Mouse (Mus musculus) heart, adult 2 months (tissue): ENCODE measurements around the gene Synpr. TPM values are rescaled to one million over a fixed set of nuclear protein-coding genes. Genes with fewer than 3 reads are reported as not detected.

Source experiments
- DNase-seq, 2 experiments: peaks; one replicate each; pipeline ENCODE4 v3.0.0; 2021
- H3K27ac ChIP-seq: fragments of 200-600 bp; 2 replicates; pipeline ENCODE4 v1.8.1; 2022
- H3K27me3 ChIP-seq: fragments of 200-500 bp; 2 replicates; pipeline ENCODE4 v1.6.1; 2012; ENCODE audit warnings: mild to moderate bottlenecking, low read length, inconsistent platforms, mixed read lengths; ENCODE audit not compliant: control insufficient read depth, insufficient read depth
- H3K36me3 ChIP-seq: fragments of 200-500 bp; 2 replicates; pipeline ENCODE4 v1.6.1; 2012; ENCODE audit warnings: low read length, inconsistent platforms; ENCODE audit not compliant: control insufficient read depth, insufficient read depth
- H3K4me1 ChIP-seq: fragments of 200-500 bp; 2 replicates; pipeline ENCODE4 v1.6.1; 2011; ENCODE audit warnings: low read length; ENCODE audit not compliant: control insufficient read depth, insufficient read depth
- H3K4me3 ChIP-seq: fragments of 200-600 bp; 2 replicates; pipeline ENCODE4 v1.8.1; 2022
- H3K79me2 ChIP-seq: fragments of 200-500 bp; replicated peaks from 2 replicates; pipeline ENCODE4 v1.6.1; 2012; ENCODE audit warnings: mild to moderate bottlenecking, inconsistent platforms, low read length, moderate library complexity, mixed read lengths; ENCODE audit not compliant: control insufficient read depth, insufficient read depth
- H3K9ac ChIP-seq: fragments of 200-500 bp; 2 replicates; pipeline ENCODE4 v1.6.1; 2012; ENCODE audit warnings: low read depth, mild to moderate bottlenecking, control low read depth, inconsistent platforms, low read length, mixed read lengths
- CTCF ChIP-seq: fragments of 200-600 bp; IDR thresholded peaks from 2 replicates; pipeline ENCODE4 v1.8.1; 2022; ENCODE audit warnings: antibody characterized with exemption, mild to moderate bottlenecking, moderate library complexity
- EP300 ChIP-seq: fragments of 200-500 bp; IDR thresholded peaks from 2 replicates; pipeline ENCODE4 v1.6.1; 2011; ENCODE audit warnings: low read depth, low read length, control low read depth; ENCODE audit not compliant: insufficient read depth
- POLR2A ChIP-seq: fragments of 200-500 bp; IDR thresholded peaks from 2 replicates; pipeline ENCODE4 v1.6.1; 2011; ENCODE audit warnings: mild to moderate bottlenecking, low read depth, low read length, control low read depth; ENCODE audit not compliant: insufficient read depth
- WGBS: fragments of 180-500 bp; shearing (Covaris S2); methylation state at CpG from one replicate; pipeline ENCODE4 v1.1.7; 2018; 5-methylcytosine and 5-hydroxymethylcytosine counted together
- intact Hi-C: fragments of 180-260 bp; cut with DNase I; formaldehyde crosslinking; loops from one replicate; pipeline ENCODE4 v1.15.1; 2025
- polyA plus RNA-seq: library from polyadenylated mRNA; depleted of rRNA; stranded (reverse); fragments of >200 nt; gene quantifications from 2 replicates; pipeline ENCODE4 v1.2.3, GENCODE M21; 2012
- total RNA-seq, 2 experiments: library from RNA; stranded (reverse); gene quantifications; 2 replicates each; pipeline ENCODE4 v1.2.3; 2021

Gene Synpr
- total and polyA plus RNA-seq, 3 experiments: 0.26 to 0.34 TPM; not detected in 1

DNA sequence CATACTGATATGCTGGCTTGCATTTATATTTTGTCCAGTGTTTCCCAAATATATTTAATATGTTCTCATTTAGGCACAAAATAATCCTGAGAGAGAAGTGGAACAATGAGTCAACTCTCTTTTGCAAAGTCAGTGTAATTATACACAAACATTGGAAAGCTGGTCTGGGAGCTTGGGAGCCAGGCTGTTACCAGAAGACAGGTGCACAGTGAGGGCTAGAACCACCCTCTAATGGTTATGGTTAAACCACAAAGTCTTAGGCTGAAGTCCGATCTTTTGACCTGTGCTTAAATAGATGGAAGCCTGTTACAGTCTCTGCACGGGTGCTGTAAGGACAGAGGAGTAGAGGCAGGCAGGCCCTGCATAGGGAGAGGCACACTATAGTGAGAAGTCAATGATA is 283.4 kb downstream of the Synpr start:
- DNase-seq: no peak
- Histone ChIP-seq H3K27ac (no peak overlapping the region), H3K4me3 (no peak overlapping the region), H3K27me3 (no peaks in the 10 kb centered on the region), H3K4me1 (no peaks in the 10 kb centered on the region), H3K9ac (no peak overlapping the region), H3K79me2 (no peaks in the 10 kb centered on the region), H3K36me3 (no peaks in the 10 kb centered on the region)
- TF ChIP-seq POLR2A (no peak), CTCF (no peak), EP300 (no peak)
- intact Hi-C loops: no loop called here
- WGBS: 62% methylated on average over 2 of the region's 2 CpGs

DNA sequence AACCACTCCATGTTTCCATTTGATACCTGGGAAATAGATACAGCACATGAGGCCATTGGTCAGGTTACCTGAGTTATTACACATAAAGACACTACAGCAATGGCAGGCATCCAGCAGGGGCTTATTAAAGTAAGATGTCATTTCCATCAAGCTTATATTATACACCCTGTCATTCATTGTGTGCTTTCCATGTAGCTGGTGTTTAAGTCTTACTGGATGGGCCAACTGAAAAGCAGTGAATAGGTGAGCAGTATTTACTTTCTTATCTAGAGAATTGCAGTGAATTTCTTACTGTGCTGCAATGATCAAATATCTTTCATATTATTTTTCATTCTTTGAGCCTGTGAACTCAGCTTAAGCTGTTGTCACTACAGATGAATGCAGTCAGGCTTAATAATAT is 287.4 kb downstream of the Synpr start:
- DNase-seq: no peak
- Histone ChIP-seq H3K27me3 (no peaks in the 10 kb centered on the region), H3K36me3 (no peaks in the 10 kb centered on the region), H3K79me2 (no peaks in the 10 kb centered on the region), H3K4me1 (no peaks in the 10 kb centered on the region), H3K9ac (no peak overlapping the region), H3K4me3 (no peak overlapping the region), H3K27ac (no peak overlapping the region)
- intact Hi-C loops: no loop called here
- TF ChIP-seq POLR2A: no peak
- TF ChIP-seq EP300: no peak
- no peak for TF ChIP-seq CTCF

DNA sequence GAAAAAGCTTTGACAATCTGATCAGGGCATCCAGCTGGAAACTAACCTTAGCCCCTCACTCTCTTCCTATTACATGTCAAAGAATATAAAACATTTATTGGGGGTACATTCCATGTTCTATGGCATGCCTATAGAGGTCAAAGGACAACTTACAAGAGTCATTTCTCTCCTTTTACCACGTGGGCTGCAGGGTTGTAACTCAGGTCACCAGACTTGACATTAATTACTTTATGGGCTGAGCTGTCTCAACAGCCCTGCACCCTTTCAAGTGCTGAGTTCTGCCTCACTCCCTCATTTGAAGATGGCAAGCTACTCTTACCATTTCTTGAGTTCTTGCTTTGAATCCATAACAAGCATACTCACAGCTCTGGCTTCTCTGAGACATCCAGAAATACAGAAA is 287.9 kb downstream of the Synpr start:
- Histone ChIP-seq H3K27ac (no peak overlapping the region), H3K36me3 (no peaks in the 10 kb centered on the region), H3K79me2 (no peaks in the 10 kb centered on the region), H3K4me3 (no peak overlapping the region), H3K9ac (no peak overlapping the region), H3K27me3 (no peaks in the 10 kb centered on the region), H3K4me1 (no peaks in the 10 kb centered on the region)
- WGBS: 15% methylated on average over 1 of the region's 1 CpGs
- DNase-seq: no peak
- intact Hi-C loops: no loop called here
- TF ChIP-seq POLR2A (no peak), CTCF (no peak), EP300 (no peak)

DNA sequence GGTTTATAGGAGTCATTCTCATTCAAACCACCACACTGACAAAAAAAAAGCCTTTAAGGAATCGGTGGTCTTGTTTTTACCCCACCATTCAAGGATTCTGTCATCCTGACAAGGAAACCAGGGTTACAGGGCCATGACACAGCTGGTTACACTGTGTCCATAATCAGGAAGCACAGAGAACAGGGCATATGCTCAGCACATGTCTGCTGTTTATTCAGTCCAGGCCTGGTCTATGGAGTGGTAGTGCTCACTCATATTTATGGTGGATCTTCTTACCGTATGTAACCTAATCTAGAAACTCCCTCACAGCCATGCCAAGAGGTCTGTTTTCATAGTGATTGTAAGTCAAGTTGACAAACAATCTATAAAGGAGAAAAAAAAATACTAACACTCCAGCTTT is 293.5 kb downstream of the Synpr start:
- Histone ChIP-seq H3K9ac (no peak overlapping the region), H3K27me3 (no peaks in the 10 kb centered on the region), H3K4me3 (no peak overlapping the region), H3K4me1 (no peaks in the 10 kb centered on the region), H3K36me3 (no peaks in the 10 kb centered on the region), H3K27ac (no peak overlapping the region), H3K79me2 (no peaks in the 10 kb centered on the region)
- intact Hi-C loops: no loop called here
- WGBS: 72% methylated on average over 2 of the region's 2 CpGs
- TF ChIP-seq CTCF (no peak), POLR2A (no peak)
- DNase-seq: no peak

DNA sequence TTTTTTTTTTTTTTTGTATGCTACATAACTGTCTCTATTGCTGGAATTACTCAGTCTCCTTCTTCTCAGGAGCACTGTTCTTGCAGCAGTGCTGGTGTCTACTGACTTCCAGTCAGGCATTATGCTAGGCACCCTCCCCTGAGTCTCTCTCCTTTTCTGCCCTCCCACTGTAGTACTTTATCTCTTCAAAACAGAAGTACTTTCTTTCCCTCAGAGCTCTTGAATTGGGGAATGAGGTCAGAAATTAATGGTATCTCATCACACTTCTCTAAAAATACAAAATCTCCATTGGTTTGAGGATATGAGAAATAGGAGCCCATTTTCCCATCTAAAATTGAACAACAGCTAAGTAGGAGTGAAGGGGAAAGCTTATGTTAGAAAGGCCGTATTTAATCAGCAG is 294.2 kb downstream of the Synpr start:
- WGBS: 60% methylated on average over 1 of the region's 1 CpGs
- no peak overlapping the region for H3K9ac ChIP-seq

DNA sequence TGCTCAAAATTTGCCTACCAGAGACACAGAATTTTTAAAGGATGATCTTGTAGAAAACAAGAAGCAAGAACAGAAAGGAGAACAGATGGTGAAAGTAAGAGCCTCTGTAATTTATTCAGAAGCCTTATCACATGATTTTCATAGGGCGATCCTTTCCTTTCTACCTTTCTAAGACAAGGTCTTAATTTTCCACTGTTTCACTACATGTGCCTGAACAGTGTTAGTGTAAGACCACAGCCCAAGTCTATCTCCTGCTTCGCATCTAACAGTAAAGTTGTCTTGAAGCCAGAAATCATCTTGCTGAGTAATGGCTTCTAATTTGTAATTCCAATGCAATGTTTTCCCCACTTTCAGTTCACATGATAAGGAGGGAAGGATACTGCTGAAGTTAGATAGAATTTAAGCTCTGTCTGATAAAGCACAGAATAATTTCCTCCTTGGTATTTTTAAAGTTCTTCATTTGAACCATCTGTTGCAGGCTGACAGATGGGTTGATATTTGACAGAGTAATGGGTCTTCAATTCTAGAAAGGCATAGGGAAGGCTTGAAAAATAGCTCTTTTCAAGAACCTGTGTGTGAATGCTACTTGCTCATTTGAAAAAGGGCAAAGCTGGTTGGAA is 308.9 kb downstream of the Synpr start:
- intact Hi-C loops: no loop called here
- Histone ChIP-seq H3K27ac (no peak overlapping the region), H3K9ac (no peak overlapping the region), H3K79me2 (no peaks in the 10 kb centered on the region), H3K4me3 (no peak overlapping the region), H3K27me3 (no peaks in the 10 kb centered on the region), H3K4me1 (no peaks in the 10 kb centered on the region), H3K36me3 (no peaks in the 10 kb centered on the region)
- 70% methylated on average over 2 of the region's 2 CpGs for WGBS
- DNase-seq: no peak
- TF ChIP-seq CTCF: no peak
- TF ChIP-seq EP300: no peak
- TF ChIP-seq POLR2A: no peak

More for the DNA sequence above, 294.2 kb downstream of the Synpr start:
- Histone ChIP-seq H3K79me2 (no peaks in the 10 kb centered on the region), H3K27ac (no peak overlapping the region), H3K4me3 (no peak overlapping the region), H3K36me3 (no peaks in the 10 kb centered on the region), H3K4me1 (no peaks in the 10 kb centered on the region), H3K27me3 (no peaks in the 10 kb centered on the region)
- TF ChIP-seq CTCF: no peak
- no peak for TF ChIP-seq EP300
- no peak for TF ChIP-seq POLR2A
- intact Hi-C loops: no loop called here
- no peak for DNase-seq

DNA sequence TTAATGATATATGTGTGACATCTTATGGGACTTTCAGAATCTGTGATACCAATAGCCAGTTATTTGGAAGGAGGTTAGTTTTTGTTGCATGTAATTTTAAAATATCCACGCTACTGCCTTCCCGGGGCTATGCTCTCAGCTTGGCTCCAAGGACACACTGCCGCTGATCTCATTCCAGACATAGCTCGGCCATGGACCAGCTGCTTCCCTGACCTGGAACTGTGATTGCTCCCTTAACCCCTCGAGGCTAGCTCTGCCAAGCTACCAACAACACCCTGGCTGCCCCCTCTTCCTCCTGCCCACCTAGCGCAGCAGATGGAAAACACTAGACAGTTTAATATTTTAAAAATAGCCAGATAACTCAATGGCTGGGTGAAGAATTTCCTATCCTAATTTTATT is 311.7 kb downstream of the Synpr start:
- Histone ChIP-seq H3K4me1 (no peaks in the 10 kb centered on the region), H3K79me2 (no peaks in the 10 kb centered on the region), H3K4me3 (no peak overlapping the region), H3K9ac (no peak overlapping the region), H3K27ac (no peak overlapping the region), H3K36me3 (no peaks in the 10 kb centered on the region), H3K27me3 (no peaks in the 10 kb centered on the region)
- intact Hi-C loops: no loop called here
- no peak for DNase-seq
- TF ChIP-seq POLR2A (no peak), CTCF (no peak), EP300 (no peak)
- 50% methylated on average over 6 of the region's 6 CpGs for WGBS
